Mouse (Mus musculus) activated CD4-positive, CD25-positive, alpha-beta regulatory T cell (primary cell): Measurements from ENCODE around the gene Taar1. TPM values are rescaled to one million over a fixed set of nuclear protein-coding genes. Genes with fewer than 3 reads are reported as not detected.

ENCODE experiments used
- polyA plus RNA-seq, 2 experiments: library from polyadenylated mRNA; unstranded; fragments of 100-300 nt; shearing (Covaris generic); gene quantifications; one replicate each; pipeline ENCODE4 v1.2.1; 2017

Gene Taar1
- polyA plus RNA-seq: not detected

GRCm38 (mm10) chr10:23920056-23920455 is at the start of gene Taar1:
Gene Taar1 (plus strand): TSS chr10:23920356.

GRCm38 (mm10) chr10:23894601-23895349 is 25.4 kb upstream of the Taar1 start, which contains the start of gene Vnn1:
Gene Vnn1 (plus strand): TSS chr10:23894688.

GRCm38 (mm10) chr10:23938312-23938711 is 18.2 kb downstream of the Taar1 start, which contains the start of gene Taar2:
Gene Taar2 (plus strand): TSS chr10:23938572.

GRCm38 (mm10) chr10:23949508-23950005 is 29.4 kb downstream of the Taar1 start, which contains the start of gene Taar3:
Gene Taar3 (plus strand): TSS chr10:23949558.

GRCm38 (mm10) chr10:23960444-23960915 is 40.3 kb downstream of the Taar1 start, which contains the start of gene Taar4:
Gene Taar4 (plus strand): TSS chr10:23960494.

GRCm38 (mm10) chr10:23970656-23971165 is 50.6 kb downstream of the Taar1 start, which contains the start of gene Taar5:
Gene Taar5 (plus strand): TSS chr10:23970706.

Other genes starting within 250 kb of the Taar1 start
- gene Rps12, start 133.1 kb upstream of the Taar1 start, polyA plus RNA-seq: 10 to 100 TPM; 48.8 to 52.8 TPM
- under 1 TPM in 1 of 2 experiments, not detected in 1; 0.10 TPM for gene Slc18b1, start 123.4 kb upstream of the Taar1 start, polyA plus RNA-seq
- not detected for gene Vnn3, start 68.9 kb upstream of the Taar1 start, polyA plus RNA-seq
- gene Vnn1, start 25.7 kb upstream of the Taar1 start, polyA plus RNA-seq: not detected
- gene Taar2, start 18.2 kb downstream of the Taar1 start, polyA plus RNA-seq: under 1 TPM in 1 of 2 experiments, not detected in 1; 0.34 TPM
- not detected for gene Taar3, start 29.2 kb downstream of the Taar1 start, polyA plus RNA-seq
- not detected for gene Taar4, start 40.1 kb downstream of the Taar1 start, polyA plus RNA-seq
- not detected for gene Taar5, start 50.4 kb downstream of the Taar1 start, polyA plus RNA-seq
- not detected for gene Taar6, start 65.3 kb downstream of the Taar1 start, polyA plus RNA-seq
- gene Taar7a, start 73.1 kb downstream of the Taar1 start, polyA plus RNA-seq: not detected
- gene Taar7b, start 79.6 kb downstream of the Taar1 start, polyA plus RNA-seq: not detected
- gene Taar7d, start 106.9 kb downstream of the Taar1 start, polyA plus RNA-seq: under 1 TPM in 1 of 2 experiments, not detected in 1; 0.22 TPM
- under 1 TPM in 1 of 2 experiments, not detected in 1; 0.53 TPM for gene Taar7e, start 117.3 kb downstream of the Taar1 start, polyA plus RNA-seq
- not detected for gene Taar7f, start 129.2 kb downstream of the Taar1 start, polyA plus RNA-seq
- gene Taar8a, start 156.1 kb downstream of the Taar1 start, polyA plus RNA-seq: not detected
- gene Taar8b, start 171.9 kb downstream of the Taar1 start, polyA plus RNA-seq: not detected
- not detected for gene Taar8c, start 181.6 kb downstream of the Taar1 start, polyA plus RNA-seq
- gene Taar9, start 189.2 kb downstream of the Taar1 start, polyA plus RNA-seq: not detected
- 10 to 100 TPM; 36.0 to 38.5 TPM for gene Stx7, start 228.9 kb downstream of the Taar1 start, polyA plus RNA-seq